Mouse (Mus musculus): Measurements from ENCODE around the gene Rims4. TPM values are rescaled to one million over a fixed set of nuclear protein-coding genes. Genes with fewer than 3 reads are reported as not detected.

Gene Rims4
- total RNA-seq, 2 experiments from 2014 or later, result 48.6 to 52.9 TPM

Other genes starting within 250 kb of the Rims4 start
- gene Ada, start 168.4 kb downstream of the Rims4 start, total RNA-seq (2021), result 1 to 10 TPM; 1.5 to 1.6 TPM
- gene Ccn5, start 97.8 kb downstream of the Rims4 start, total RNA-seq (2021), result not detected
- gene Kcnk15, start 65.0 kb downstream of the Rims4 start, total RNA-seq (2021), result under 1 TPM in 1 of 2 experiments, not detected in 1; 0.23 TPM
- gene Ywhab, start 76.3 kb upstream of the Rims4 start, total RNA-seq (2021), result 100 to 1,000 TPM; 573 to 578 TPM
- gene Pabpc1l, start 106.8 kb upstream of the Rims4 start, total RNA-seq (2021), result 1 to 10 TPM in 1 of 2 experiments, under 1 TPM in 1; 0.69 to 1.7 TPM
- 10 to 100 TPM; 41.5 to 43.0 TPM for gene Stk4, start 151.6 kb upstream of the Rims4 start, total RNA-seq (2021)
- 10 to 100 TPM; 55.3 to 58.4 TPM for gene Tomm34, start 152.5 kb upstream of the Rims4 start, total RNA-seq (2021)

All from layer of hippocampus, postnatal 14 days (tissue).